ENCODE assay signal across 12 mouse cellular contexts in genomic region chr2:30269241-30269990, GRCm38 (mm10). TPM values are rescaled to one million over a fixed set of nuclear protein-coding genes. Genes with fewer than 3 reads are reported as not detected.
A peak's percentile ranks its signal among the peaks of the same experiment; 100 is the strongest.
DNase-seq lines count a peak whose midpoint lies in the region; ATAC-seq and TF ChIP-seq lines count a peak whose summit lies in the region.
"Had no signal": no experiment of that assay in that cellular context is flagged by ENCODE, and none has a peak within 500 bp of the region (broad histone marks: within the 10 kb centered on the region; RNA-seq: fewer than 3 reads in every experiment).

No protein-coding gene starts in this region.

- H3K27me3 ChIP-seq in hindbrain, embryonic 10.5 days (ENCODE audit: insufficient read depth, poor library complexity, severe bottlenecking): no peaks in the 10 kb centered on the region
- H3K27me3 ChIP-seq in hindbrain, embryonic 13.5 days: no peaks in the 10 kb centered on the region
- no peaks in the 10 kb centered on the region for H3K27me3 ChIP-seq in lung, postnatal 0 days (replicated peaks; ENCODE audit: insufficient read depth, low read length)
- no peaks in the 10 kb centered on the region for H3K27me3 ChIP-seq in heart, embryonic 14.5 days (ENCODE audit: control insufficient read depth, insufficient read depth, low read length)
- no peaks in the 10 kb centered on the region for H3K27me3 ChIP-seq in small intestine, adult 2 months (ENCODE audit: control insufficient read depth, insufficient read depth, low read length)

- H3K4me3 ChIP-seq in hindbrain, embryonic 10.5 days: no peak overlapping the region
- no peak overlapping the region for H3K4me3 ChIP-seq in hindbrain, embryonic 13.5 days
- no peak overlapping the region for H3K4me3 ChIP-seq in lung, postnatal 0 days (ENCODE audit: low read depth, low read length)
- no peak overlapping the region for H3K4me3 ChIP-seq in heart, embryonic 14.5 days (ENCODE audit: control insufficient read depth in 1 of 2, insufficient read depth in 1 of 2, low read depth in 1 of 2, low read length in 2 of 2)
- no peak overlapping the region for H3K4me3 ChIP-seq in small intestine, adult 2 months (ENCODE audit: low read depth, low read length)

- TF ChIP-seq CTCF in lung, postnatal 0 days (IDR thresholded peaks at IDR 0.05): no peak
- no peak for TF ChIP-seq CTCF in small intestine, adult 2 months (IDR thresholded peaks at IDR 0.05; ENCODE audit: extremely low read depth, insufficient read length, insufficient replicate concordance, low read depth, low read length)

- no peak for TF ChIP-seq POLR2A in small intestine, adult 2 months (IDR thresholded peaks at IDR 0.05; ENCODE audit: low read depth, low read length)

- 90% methylated on average over 17 of the region's 17 CpGs for WGBS in hindbrain, embryonic 10.5 days
- 92% methylated on average over 17 of the region's 17 CpGs for WGBS in hindbrain, embryonic 13.5 days
- 82% methylated on average over 17 of the region's 17 CpGs for WGBS in lung, postnatal 0 days
- WGBS in heart, embryonic 14.5 days: 81% methylated on average over 17 of the region's 17 CpGs
- 82% methylated on average over 17 of the region's 17 CpGs for WGBS in small intestine, adult 2 months

- no peak overlapping the region for H3K4me2 ChIP-seq in hindbrain, embryonic 13.5 days
- no peak overlapping the region for H3K4me2 ChIP-seq in lung, postnatal 0 days (replicated peaks; ENCODE audit: low read depth, low read length)
- no peak overlapping the region for H3K4me2 ChIP-seq in heart, embryonic 14.5 days (ENCODE audit: low read length)

- intact Hi-C loops in gastrocnemius, postnatal 14 days (cut with DNase I; ENCODE audit: low total_unique reads): no loop called here

- ATAC-seq in hindbrain, embryonic 13.5 days (ENCODE audit: low FRiP score): no peak
- ATAC-seq in lung, postnatal 0 days: no peak
- ATAC-seq in heart, embryonic 14.5 days (ENCODE audit: insufficient number of reproducible peaks, insufficient read depth, low FRiP score, low read depth): no peak

- no peak for TF ChIP-seq EP300 in lung, postnatal 0 days (IDR thresholded peaks at IDR 0.05)

- no peak overlapping the region for H3K9ac ChIP-seq in hindbrain, embryonic 13.5 days
- no peak overlapping the region for H3K9ac ChIP-seq in lung, postnatal 0 days (replicated peaks; ENCODE audit: low read depth)
- 0 out of 2 replicates have a peak overlapping the region, but pooled peaks have one; percentile 1 for H3K9ac ChIP-seq in heart, embryonic 14.5 days (ENCODE audit: low read length)

- H3K27ac ChIP-seq in hindbrain, embryonic 10.5 days: peak overlapping the region; percentile 23; the same call in 1 of the 2 replicates
- H3K27ac ChIP-seq in hindbrain, embryonic 13.5 days: no peak overlapping the region
- H3K27ac ChIP-seq in lung, postnatal 0 days (ENCODE audit: low read length): peak overlapping the region; percentile 62
- H3K27ac ChIP-seq in heart, embryonic 14.5 days (replicated peaks in 1 of 2; ENCODE audit: control insufficient read depth in 1 of 2, insufficient read depth in 1 of 2, low read depth in 2 of 2, low read length in 2 of 2): peak overlapping the region; percentile 52 to 68
- H3K27ac ChIP-seq in small intestine, adult 2 months (ENCODE audit: insufficient read depth, low read depth, low read length): peak overlapping the region; percentile 26

- H3K4me1 ChIP-seq in hindbrain, embryonic 10.5 days (replicated peaks): peaks cover 29% of the 10 kb centered on the region
- H3K4me1 ChIP-seq in hindbrain, embryonic 13.5 days (replicated peaks): peaks cover 31% of the 10 kb centered on the region
- peaks cover 29% of the 10 kb centered on the region for H3K4me1 ChIP-seq in lung, postnatal 0 days (ENCODE audit: insufficient read depth, low read depth, low read length)
- peaks cover 31 to 38% of the 10 kb centered on the region in 2 experiments for H3K4me1 ChIP-seq in heart, embryonic 14.5 days (ENCODE audit: control insufficient read depth in 2 of 2, insufficient read depth in 2 of 2, low read length in 2 of 2)
- peaks cover 5% of the 10 kb centered on the region for H3K4me1 ChIP-seq in small intestine, adult 2 months (ENCODE audit: control insufficient read depth, insufficient read depth, insufficient read length, low read length)

- no peaks in the 10 kb centered on the region for H3K9me3 ChIP-seq in hindbrain, embryonic 10.5 days
- no peaks in the 10 kb centered on the region for H3K9me3 ChIP-seq in hindbrain, embryonic 13.5 days
- H3K9me3 ChIP-seq in lung, postnatal 0 days (ENCODE audit: low read length): no peaks in the 10 kb centered on the region
- H3K9me3 ChIP-seq in heart, embryonic 14.5 days (ENCODE audit: control insufficient read depth, low read length): no peaks in the 10 kb centered on the region

- H3K36me3 ChIP-seq in hindbrain, embryonic 10.5 days: peaks cover 30% of the 10 kb centered on the region
- peaks cover 24% of the 10 kb centered on the region for H3K36me3 ChIP-seq in hindbrain, embryonic 13.5 days
- peaks cover 7% of the 10 kb centered on the region; the same call in 1 of the 2 replicates for H3K36me3 ChIP-seq in lung, postnatal 0 days (ENCODE audit: insufficient read depth, low read length)
- peaks cover 5% of the 10 kb centered on the region; the same call in 1 of the 2 replicates for H3K36me3 ChIP-seq in heart, embryonic 14.5 days (ENCODE audit: control insufficient read depth, insufficient read depth, low read length)
- 0 out of 2 replicates have a peak, but pooled peaks cover under 1% of the 10 kb centered on the region for H3K36me3 ChIP-seq in small intestine, adult 2 months (ENCODE audit: control insufficient read depth, insufficient read depth, low read length)

- DNase-seq in hindbrain, embryonic 10.5 days (ENCODE audit: low spot score): no peak
- no peak for DNase-seq in lung, postnatal 0 days (ENCODE audit: low spot score)
- no peak for DNase-seq in lung, postnatal 10 days
- DNase-seq in frontal cortex, adult 2 months (ENCODE audit: extremely low spot score in 1 of 2, low spot score in 1 of 2): no peak
- DNase-seq in gastrocnemius, postnatal 14 days: no peak

RNA-seq across cellular contexts. Expression of gene Phyhd1, which starts 3.4 kb away (rescaled TPM):
- polyA plus RNA-seq in hindbrain, embryonic 10.5 days (2016; fragmentation: Nextera tagmentation; extraction: Ambion mirVana): 3.1 and 5.5 TPM in 2 replicates
- polyA plus RNA-seq in hindbrain, embryonic 13.5 days (2015; fragmentation: Nextera tagmentation; extraction: Ambion mirVana): 6.5 and 8.3 TPM in 2 replicates
- 9.5 and 13.4 TPM in 2 replicates for polyA plus RNA-seq in lung, postnatal 0 days (2015; fragmentation: Nextera tagmentation; extraction: Ambion mirVana)
- polyA plus RNA-seq in heart, embryonic 14.5 days (2014; fragmentation: Nextera tagmentation; extraction: Ambion mirVana): 10.8 TPM in 2 replicates
- polyA plus RNA-seq in small intestine, adult 2 months (2012; rRNA removed): 2.4 and 3.8 TPM in 2 replicates
- 33.8 and 34.0 TPM in 2 replicates for polyA plus RNA-seq in frontal cortex, adult 2 months (2012; rRNA removed)
- 10 to 100 TPM; 11.0 to 14.3 TPM for total RNA-seq in gastrocnemius, postnatal 14 days (2021)

RNA-seq across cellular contexts. Expression of gene Gm28038, which starts 11.4 kb away (rescaled TPM):
- polyA plus RNA-seq in hindbrain, embryonic 10.5 days (2016; fragmentation: Nextera tagmentation; extraction: Ambion mirVana): not detected in 2 replicates
- polyA plus RNA-seq in hindbrain, embryonic 13.5 days (2015; fragmentation: Nextera tagmentation; extraction: Ambion mirVana): not detected in 2 replicates
- polyA plus RNA-seq in lung, postnatal 0 days (2015; fragmentation: Nextera tagmentation; extraction: Ambion mirVana): not detected in 2 replicates
- polyA plus RNA-seq in heart, embryonic 14.5 days (2014; fragmentation: Nextera tagmentation; extraction: Ambion mirVana): not detected in 2 replicates
- polyA plus RNA-seq in small intestine, adult 2 months (2012; rRNA removed): not detected in 2 replicates
- not detected in 2 replicates for polyA plus RNA-seq in frontal cortex, adult 2 months (2012; rRNA removed)
- under 1 TPM in 1 of 2 experiments, not detected in 1; 0.90 TPM for total RNA-seq in gastrocnemius, postnatal 14 days (2021)
- total RNA-seq: adrenal gland, adult 8-10 months; heart, adult 18-20 months; left cerebral cortex, postnatal 14 days had no signal
- polyA plus RNA-seq: neural tube, embryonic 14.5 days had no signal

RNA-seq across cellular contexts. Expression of gene Dolk, which starts 16.7 kb away (rescaled TPM):
- 25.7 and 26.6 TPM in 2 replicates for polyA plus RNA-seq in hindbrain, embryonic 10.5 days (2016; fragmentation: Nextera tagmentation; extraction: Ambion mirVana)
- polyA plus RNA-seq in hindbrain, embryonic 13.5 days (2015; fragmentation: Nextera tagmentation; extraction: Ambion mirVana): 33.7 TPM in 2 replicates
- polyA plus RNA-seq in lung, postnatal 0 days (2015; fragmentation: Nextera tagmentation; extraction: Ambion mirVana): 24.1 TPM in 2 replicates
- polyA plus RNA-seq in heart, embryonic 14.5 days (2014; fragmentation: Nextera tagmentation; extraction: Ambion mirVana): 33.0 and 33.4 TPM in 2 replicates
- 14.1 and 14.8 TPM in 2 replicates for polyA plus RNA-seq in small intestine, adult 2 months (2012; rRNA removed)
- polyA plus RNA-seq in frontal cortex, adult 2 months (2012; rRNA removed): 14.3 and 16.3 TPM in 2 replicates
- total RNA-seq in gastrocnemius, postnatal 14 days (2021): 10 to 100 TPM; 18.8 to 18.9 TPM

RNA-seq across cellular contexts. Expression of gene Nup188, which starts 16.8 kb away (rescaled TPM):
- 62.2 and 62.6 TPM in 2 replicates for polyA plus RNA-seq in hindbrain, embryonic 10.5 days (2016; fragmentation: Nextera tagmentation; extraction: Ambion mirVana)
- polyA plus RNA-seq in hindbrain, embryonic 13.5 days (2015; fragmentation: Nextera tagmentation; extraction: Ambion mirVana): 21.6 and 24.0 TPM in 2 replicates
- 8.9 and 9.9 TPM in 2 replicates for polyA plus RNA-seq in lung, postnatal 0 days (2015; fragmentation: Nextera tagmentation; extraction: Ambion mirVana)
- 23.9 and 26.2 TPM in 2 replicates for polyA plus RNA-seq in heart, embryonic 14.5 days (2014; fragmentation: Nextera tagmentation; extraction: Ambion mirVana)
- polyA plus RNA-seq in small intestine, adult 2 months (2012; rRNA removed): 12.7 and 21.4 TPM in 2 replicates
- polyA plus RNA-seq in frontal cortex, adult 2 months (2012; rRNA removed): 18.3 and 19.4 TPM in 2 replicates
- total RNA-seq in gastrocnemius, postnatal 14 days (2021): 10 to 100 TPM; 10.5 to 13.1 TPM

RNA-seq across cellular contexts. Expression of gene Gm28035, which starts 29.0 kb away (rescaled TPM):
- 0.10 TPM in 1 of 2 replicates, not detected in the other for polyA plus RNA-seq in hindbrain, embryonic 10.5 days (2016; fragmentation: Nextera tagmentation; extraction: Ambion mirVana)
- 0.10 and 0.36 TPM in 2 replicates for polyA plus RNA-seq in hindbrain, embryonic 13.5 days (2015; fragmentation: Nextera tagmentation; extraction: Ambion mirVana)
- polyA plus RNA-seq in lung, postnatal 0 days (2015; fragmentation: Nextera tagmentation; extraction: Ambion mirVana): 0.12 and 0.21 TPM in 2 replicates
- 0.13 and 0.55 TPM in 2 replicates for polyA plus RNA-seq in heart, embryonic 14.5 days (2014; fragmentation: Nextera tagmentation; extraction: Ambion mirVana)
- polyA plus RNA-seq in small intestine, adult 2 months (2012; rRNA removed): 3.1 and 6.1 TPM in 2 replicates
- 22.6 and 24.8 TPM in 2 replicates for polyA plus RNA-seq in frontal cortex, adult 2 months (2012; rRNA removed)
- total RNA-seq in gastrocnemius, postnatal 14 days (2021): 1 to 10 TPM in 1 of 2 experiments, under 1 TPM in 1; 0.59 to 1.7 TPM
